Mouse (Mus musculus): Measurements from ENCODE around the gene Cd59a. TPM values are rescaled to one million over a fixed set of nuclear protein-coding genes. Genes with fewer than 3 reads are reported as not detected.
"Not testable (repeated sequence)": the region's sequence is repeated elsewhere in the genome, so short reads cannot be mapped to it uniquely, and the experiment has no call there.

Gene Cd59a
- polyA plus RNA-seq, 1 experiment: 10.5 TPM

- no peak overlapping the region for H3K27ac ChIP-seq (ENCODE audit: insufficient read depth, low read length)
- no peaks in the 10 kb centered on the region for H3K27me3 ChIP-seq (ENCODE audit: control insufficient read depth, insufficient read depth, low read length, poor library complexity, severe bottlenecking)
- no peak for TF ChIP-seq EP300 (IDR thresholded peaks at IDR 0.05; ENCODE audit: insufficient read depth, low read depth, low read length)
- no peak for TF ChIP-seq CTCF (IDR thresholded peaks at IDR 0.05; ENCODE audit: low read depth, low read length)
- TF ChIP-seq POLR2A (IDR thresholded peaks at IDR 0.05; ENCODE audit: insufficient read depth, low read length): no peak
- no peaks in the 10 kb centered on the region for H3K36me3 ChIP-seq (ENCODE audit: control insufficient read depth, insufficient read depth, low read length, poor library complexity, severe bottlenecking)
- no peaks in the 10 kb centered on the region for H3K9me3 ChIP-seq (replicated peaks; ENCODE audit: control insufficient read depth, insufficient read depth, low read length, poor library complexity, severe bottlenecking)
- H3K4me3 ChIP-seq (ENCODE audit: low read depth, low read length): no peak overlapping the region
- no peak overlapping the region for H3K9ac ChIP-seq (ENCODE audit: low read depth, poor library complexity, severe bottlenecking)
- peaks cover 2% of the 10 kb centered on the region for H3K4me1 ChIP-seq (ENCODE audit: control insufficient read depth, insufficient read depth, low read length)
These were observed 4.3 kb downstream of the Cd59a start for GRCm38 (mm10) chr2:104099946-104100345.

GRCm38 (mm10) chr2:104104800-104105199 lies 9.2 kb downstream of the Cd59a start:
- H3K4me3 ChIP-seq (ENCODE audit: low read depth, low read length): no peak overlapping the region
- no peaks in the 10 kb centered on the region for H3K36me3 ChIP-seq (ENCODE audit: control insufficient read depth, insufficient read depth, low read length, poor library complexity, severe bottlenecking)
- TF ChIP-seq CTCF (IDR thresholded peaks at IDR 0.05; ENCODE audit: low read depth, low read length) (no peak), EP300 (IDR thresholded peaks at IDR 0.05; ENCODE audit: insufficient read depth, low read depth, low read length) (no peak), POLR2A (IDR thresholded peaks at IDR 0.05; ENCODE audit: insufficient read depth, low read length) (no peak)
- H3K4me1 ChIP-seq (ENCODE audit: control insufficient read depth, insufficient read depth, low read length): peaks cover 3% of the 10 kb centered on the region
- H3K9me3 ChIP-seq (replicated peaks; ENCODE audit: control insufficient read depth, insufficient read depth, low read length, poor library complexity, severe bottlenecking): no peaks in the 10 kb centered on the region
- no peak overlapping the region for H3K9ac ChIP-seq (ENCODE audit: low read depth, poor library complexity, severe bottlenecking)
- no peak overlapping the region for H3K27ac ChIP-seq (ENCODE audit: insufficient read depth, low read length)
- no peaks in the 10 kb centered on the region for H3K27me3 ChIP-seq (ENCODE audit: control insufficient read depth, insufficient read depth, low read length, poor library complexity, severe bottlenecking)

GRCm38 (mm10) chr2:104109021-104109420 lies 13.4 kb downstream of the Cd59a start:
- H3K9me3 ChIP-seq (replicated peaks; ENCODE audit: control insufficient read depth, insufficient read depth, low read length, poor library complexity, severe bottlenecking); H3K27me3 ChIP-seq (ENCODE audit: control insufficient read depth, insufficient read depth, low read length, poor library complexity, severe bottlenecking); H3K4me3 ChIP-seq (ENCODE audit: low read depth, low read length); H3K36me3 ChIP-seq (ENCODE audit: control insufficient read depth, insufficient read depth, low read length, poor library complexity, severe bottlenecking); H3K27ac ChIP-seq (ENCODE audit: insufficient read depth, low read length); H3K4me1 ChIP-seq (ENCODE audit: control insufficient read depth, insufficient read depth, low read length); H3K9ac ChIP-seq (ENCODE audit: low read depth, poor library complexity, severe bottlenecking): not testable (repeated sequence)

- H3K27ac ChIP-seq (ENCODE audit: insufficient read depth, low read length): no peak overlapping the region
- TF ChIP-seq CTCF (IDR thresholded peaks at IDR 0.05; ENCODE audit: low read depth, low read length) (no peak), POLR2A (IDR thresholded peaks at IDR 0.05; ENCODE audit: insufficient read depth, low read length) (no peak), EP300 (IDR thresholded peaks at IDR 0.05; ENCODE audit: insufficient read depth, low read depth, low read length) (no peak)
- no peaks in the 10 kb centered on the region for H3K27me3 ChIP-seq (ENCODE audit: control insufficient read depth, insufficient read depth, low read length, poor library complexity, severe bottlenecking)
- H3K4me1 ChIP-seq (ENCODE audit: control insufficient read depth, insufficient read depth, low read length): peaks cover 5% of the 10 kb centered on the region
- no peaks in the 10 kb centered on the region for H3K36me3 ChIP-seq (ENCODE audit: control insufficient read depth, insufficient read depth, low read length, poor library complexity, severe bottlenecking)
- no peak overlapping the region for H3K4me3 ChIP-seq (ENCODE audit: low read depth, low read length)
- no peaks in the 10 kb centered on the region for H3K9me3 ChIP-seq (replicated peaks; ENCODE audit: control insufficient read depth, insufficient read depth, low read length, poor library complexity, severe bottlenecking)
- H3K9ac ChIP-seq (ENCODE audit: low read depth, poor library complexity, severe bottlenecking): 0 out of 2 replicates have a peak overlapping the region, but pooled peaks have one; percentile 35
These were observed 13.9 kb downstream of the Cd59a start for GRCm38 (mm10) chr2:104109528-104109927.

- Histone ChIP-seq H3K27ac (ENCODE audit: insufficient read depth, low read length) (peak overlapping the region; percentile 44; the same call in 1 of the 2 replicates), H3K4me3 (ENCODE audit: low read depth, low read length) (no peak overlapping the region), H3K27me3 (ENCODE audit: control insufficient read depth, insufficient read depth, low read length, poor library complexity, severe bottlenecking) (no peaks in the 10 kb centered on the region), H3K36me3 (ENCODE audit: control insufficient read depth, insufficient read depth, low read length, poor library complexity, severe bottlenecking) (no peaks in the 10 kb centered on the region), H3K4me1 (ENCODE audit: control insufficient read depth, insufficient read depth, low read length) (peaks cover 5% of the 10 kb centered on the region), H3K9ac (ENCODE audit: low read depth, poor library complexity, severe bottlenecking) (peak overlapping the region; percentile 35; the same call in 1 of the 2 replicates), H3K9me3 (replicated peaks; ENCODE audit: control insufficient read depth, insufficient read depth, low read length, poor library complexity, severe bottlenecking) (no peaks in the 10 kb centered on the region)
- TF ChIP-seq CTCF (IDR thresholded peaks at IDR 0.05; ENCODE audit: low read depth, low read length) (no peak), EP300 (IDR thresholded peaks at IDR 0.05; ENCODE audit: insufficient read depth, low read depth, low read length) (no peak), POLR2A (IDR thresholded peaks at IDR 0.05; ENCODE audit: insufficient read depth, low read length) (no peak)
These were observed 14.4 kb downstream of the Cd59a start for GRCm38 (mm10) chr2:104110031-104110430.

GRCm38 (mm10) chr2:104111170-104111797 lies 15.7 kb downstream of the Cd59a start:
- H3K27ac ChIP-seq (ENCODE audit: insufficient read depth, low read length); H3K9ac ChIP-seq (ENCODE audit: low read depth, poor library complexity, severe bottlenecking); H3K9me3 ChIP-seq (replicated peaks; ENCODE audit: control insufficient read depth, insufficient read depth, low read length, poor library complexity, severe bottlenecking); H3K4me3 ChIP-seq (ENCODE audit: low read depth, low read length); H3K27me3 ChIP-seq (ENCODE audit: control insufficient read depth, insufficient read depth, low read length, poor library complexity, severe bottlenecking); H3K36me3 ChIP-seq (ENCODE audit: control insufficient read depth, insufficient read depth, low read length, poor library complexity, severe bottlenecking); H3K4me1 ChIP-seq (ENCODE audit: control insufficient read depth, insufficient read depth, low read length): not testable (repeated sequence)

- H3K4me3 ChIP-seq (ENCODE audit: low read depth, low read length); H3K9ac ChIP-seq (ENCODE audit: low read depth, poor library complexity, severe bottlenecking): not testable (repeated sequence)
These were observed 18.0 kb downstream of the Cd59a start for GRCm38 (mm10) chr2:104113563-104113962.

More at GRCm38 (mm10) chr2:104113563-104113962, 18.0 kb downstream of the Cd59a start:
- not testable (repeated sequence) for H3K9me3 ChIP-seq (replicated peaks; ENCODE audit: control insufficient read depth, insufficient read depth, low read length, poor library complexity, severe bottlenecking); H3K36me3 ChIP-seq (ENCODE audit: control insufficient read depth, insufficient read depth, low read length, poor library complexity, severe bottlenecking); H3K27me3 ChIP-seq (ENCODE audit: control insufficient read depth, insufficient read depth, low read length, poor library complexity, severe bottlenecking); H3K4me1 ChIP-seq (ENCODE audit: control insufficient read depth, insufficient read depth, low read length); H3K27ac ChIP-seq (ENCODE audit: insufficient read depth, low read length)

Measured in ES-Bruce4 (cell line).